21 mouse cellular contexts compared by ENCODE assay signal in genomic region chr2:151524324-151525041, GRCm38 (mm10). TPM values are rescaled to one million over a fixed set of nuclear protein-coding genes. Genes with fewer than 3 reads are reported as not detected.
A peak's percentile ranks its signal among the peaks of the same experiment; 100 is the strongest.
DNase-seq lines count a peak whose midpoint lies in the region; ATAC-seq and TF ChIP-seq lines count a peak whose summit lies in the region.
"Had no signal": no experiment of that assay in that cellular context is flagged by ENCODE, and none has a peak within 500 bp of the region (broad histone marks: within the 10 kb centered on the region; RNA-seq: fewer than 3 reads in every experiment).

No protein-coding gene starts in this region.

- DNase-seq in heart, embryonic 10.5 days (ENCODE audit: low spot score), result no peak
- no peak for DNase-seq in G1E (ENCODE audit: low spot score)
- DNase-seq in fat pad, adult 2 months (ENCODE audit: extremely low read depth, low read depth, low spot score), result peak; percentile 61
- no peak for DNase-seq in right cerebral cortex, adult 2 months (ENCODE audit: low spot score in 2 of 2)
- no peak for DNase-seq in cerebellum, postnatal 4 days (ENCODE audit: low spot score in 2 of 2)
- no peak for DNase-seq in cerebellum, adult 8-10 months
- DNase-seq: adrenal gland, postnatal 10 days; kidney, adult 2 months; lung, postnatal 4 days; midbrain, embryonic 14.5 days; thymus, postnatal 14 days had no signal

- no peaks in the 10 kb centered on the region for H3K4me1 ChIP-seq in heart, embryonic 15.5 days (replicated peaks)
- peaks cover 9% of the 10 kb centered on the region; the same call in 1 of the 2 replicates for H3K4me1 ChIP-seq in heart, embryonic 10.5 days
- peaks cover 40% of the 10 kb centered on the region for H3K4me1 ChIP-seq in G1E (ENCODE audit: insufficient read depth, low read depth, low read length)
- H3K4me1 ChIP-seq in liver, embryonic 16.5 days (ENCODE audit: control insufficient read depth, low read depth, low read length), result no peaks in the 10 kb centered on the region; the same call in 1 of the 2 replicates
- H3K4me1 ChIP-seq: stomach, embryonic 15.5 days had no signal

- no peak overlapping the region for H3K4me3 ChIP-seq in heart, embryonic 15.5 days
- no peak overlapping the region for H3K4me3 ChIP-seq in heart, embryonic 10.5 days
- H3K4me3 ChIP-seq in G1E (ENCODE audit: low read depth, low read length), result peak overlapping the region; percentile 10; the same call in 1 of the 2 replicates
- no peak overlapping the region for H3K4me3 ChIP-seq in liver, embryonic 16.5 days (ENCODE audit: low read depth, low read length)
- H3K4me3 ChIP-seq: heart, adult 2 months; stomach, embryonic 15.5 days had no signal

- WGBS in heart, embryonic 15.5 days, result 22% methylated on average over 4 of the region's 4 CpGs
- 18% methylated on average over 4 of the region's 4 CpGs for WGBS in heart, embryonic 10.5 days
- 14% methylated on average over 4 of the region's 4 CpGs for WGBS in liver, embryonic 16.5 days (ENCODE audit: insufficient replicate concordance)

- no peak overlapping the region for H3K9ac ChIP-seq in heart, embryonic 15.5 days
- H3K9ac ChIP-seq in liver, embryonic 16.5 days (ENCODE audit: low read depth, low read length), result no peak overlapping the region
- H3K9ac ChIP-seq: stomach, embryonic 15.5 days had no signal

- no peak for TF ChIP-seq CTCF in G1E (IDR thresholded peaks at IDR 0.05; ENCODE audit: low read depth, low read length)

- H3K27ac ChIP-seq in heart, embryonic 15.5 days, result peak overlapping the region; percentile 19; the same call in 1 of the 2 replicates
- no peak overlapping the region for H3K27ac ChIP-seq in heart, embryonic 10.5 days
- H3K27ac ChIP-seq in liver, embryonic 16.5 days (ENCODE audit: low read length), result no peak overlapping the region
- H3K27ac ChIP-seq: heart, adult 2 months; stomach, embryonic 15.5 days had no signal

- H3K4me2 ChIP-seq in heart, embryonic 15.5 days, result no peak overlapping the region
- H3K4me2 ChIP-seq in liver, embryonic 16.5 days (ENCODE audit: low read depth, low read length), result no peak overlapping the region
- H3K4me2 ChIP-seq: stomach, embryonic 15.5 days had no signal

- peaks cover 8% of the 10 kb centered on the region; the same call in 1 of the 2 replicates for H3K36me3 ChIP-seq in heart, embryonic 15.5 days
- peaks cover 16% of the 10 kb centered on the region; the same call in 1 of the 2 replicates for H3K36me3 ChIP-seq in heart, embryonic 10.5 days
- peaks cover 10% of the 10 kb centered on the region for H3K36me3 ChIP-seq in G1E (replicated peaks)
- H3K36me3 ChIP-seq in liver, embryonic 16.5 days (ENCODE audit: control insufficient read depth, insufficient read depth), result no peaks in the 10 kb centered on the region

- H3K9me3 ChIP-seq in heart, embryonic 15.5 days (replicated peaks), result no peaks in the 10 kb centered on the region
- no peaks in the 10 kb centered on the region for H3K9me3 ChIP-seq in heart, embryonic 10.5 days
- H3K9me3 ChIP-seq in G1E (replicated peaks), result no peaks in the 10 kb centered on the region
- H3K9me3 ChIP-seq in liver, embryonic 16.5 days (replicated peaks; ENCODE audit: control insufficient read depth, low read length), result no peaks in the 10 kb centered on the region
- H3K9me3 ChIP-seq: stomach, embryonic 15.5 days had no signal

- peak; percentile 34; the same call in 1 of the 2 replicates for ATAC-seq in heart, embryonic 15.5 days (replicated peaks; ENCODE audit: insufficient number of reproducible peaks, insufficient read depth, low FRiP score, low read depth)
- ATAC-seq in G1E (ENCODE audit: extremely low read depth, insufficient number of reproducible peaks, low FRiP score, poor library complexity, severe bottlenecking), result peak; percentile 92
- ATAC-seq in liver, embryonic 16.5 days (ENCODE audit: low read depth), result peak; percentile 21; the same call in 1 of the 2 replicates
- ATAC-seq: hindbrain, embryonic 16.5 days had no signal

- no peaks in the 10 kb centered on the region for H3K27me3 ChIP-seq in heart, embryonic 15.5 days
- no peaks in the 10 kb centered on the region for H3K27me3 ChIP-seq in heart, embryonic 10.5 days (ENCODE audit: insufficient read depth, poor library complexity, severe bottlenecking)
- peaks cover 36% of the 10 kb centered on the region for H3K27me3 ChIP-seq in G1E (ENCODE audit: insufficient read depth, low read length)
- H3K27me3 ChIP-seq in liver, embryonic 16.5 days (ENCODE audit: control insufficient read depth, insufficient read depth, low read depth, low read length), result no peaks in the 10 kb centered on the region
- H3K27me3 ChIP-seq: stomach, embryonic 15.5 days had no signal

RNA-seq across cellular contexts. Expression of gene Fkbp1a, which starts 17.8 kb away (rescaled TPM):
- polyA plus RNA-seq in heart, embryonic 15.5 days (2015; fragmentation: Nextera tagmentation; extraction: Ambion mirVana), result 630 and 641 TPM in 2 replicates
- polyA plus RNA-seq in heart, embryonic 10.5 days (2016; fragmentation: Nextera tagmentation; extraction: Ambion mirVana), result 933 and 973 TPM in 2 replicates
- total RNA-seq in G1E (2014; fragmentation: Nextera tagmentation) (86.3 and 96.4 TPM in 2 replicates), G1E (2017) (20.3 and 20.7 TPM in 2 replicates)
- 184 and 201 TPM in 2 replicates for polyA plus RNA-seq in G1E (2012)
- polyA plus RNA-seq in liver, embryonic 16.5 days (2015; fragmentation: Nextera tagmentation; extraction: Ambion mirVana), result 112 and 114 TPM in 2 replicates

RNA-seq across cellular contexts. Expression of gene Nsfl1c, which starts 30.5 kb away (rescaled TPM):
- polyA plus RNA-seq in heart, embryonic 15.5 days (2015; fragmentation: Nextera tagmentation; extraction: Ambion mirVana), result 135 and 152 TPM in 2 replicates
- polyA plus RNA-seq in heart, embryonic 10.5 days (2016; fragmentation: Nextera tagmentation; extraction: Ambion mirVana), result 195 and 247 TPM in 2 replicates
- 104 and 128 TPM in 2 replicates for total RNA-seq in G1E (2014; fragmentation: Nextera tagmentation)
- total RNA-seq in G1E (2017), result 90.6 and 99.1 TPM in 2 replicates
- polyA plus RNA-seq in G1E (2012), result 115 and 149 TPM in 2 replicates
- 54.7 and 63.0 TPM in 2 replicates for polyA plus RNA-seq in liver, embryonic 16.5 days (2015; fragmentation: Nextera tagmentation; extraction: Ambion mirVana)

RNA-seq across cellular contexts. Expression of gene Sdcbp2, which starts 47.9 kb away (rescaled TPM):
- polyA plus RNA-seq in heart, embryonic 15.5 days (2015; fragmentation: Nextera tagmentation; extraction: Ambion mirVana), result 1.9 and 2.0 TPM in 2 replicates
- 1.00 and 1.1 TPM in 2 replicates for polyA plus RNA-seq in heart, embryonic 10.5 days (2016; fragmentation: Nextera tagmentation; extraction: Ambion mirVana)
- total RNA-seq in G1E (2014; fragmentation: Nextera tagmentation) (not detected in 2 replicates), G1E (2017) (not detected in 2 replicates)
- 0.04 and 0.06 TPM in 2 replicates for polyA plus RNA-seq in G1E (2012)
- polyA plus RNA-seq in liver, embryonic 16.5 days (2015; fragmentation: Nextera tagmentation; extraction: Ambion mirVana), result 0.06 and 0.24 TPM in 2 replicates

RNA-seq across cellular contexts. Expression of gene 4921509C19Rik, which starts 48.5 kb away (rescaled TPM):
- polyA plus RNA-seq in heart, embryonic 15.5 days (2015; fragmentation: Nextera tagmentation; extraction: Ambion mirVana), result not detected in 2 replicates
- polyA plus RNA-seq in heart, embryonic 10.5 days (2016; fragmentation: Nextera tagmentation; extraction: Ambion mirVana), result not detected in 2 replicates
- total RNA-seq in G1E (2014; fragmentation: Nextera tagmentation) (not detected in 2 replicates), G1E (2017) (0.06 and 0.16 TPM in 2 replicates)
- polyA plus RNA-seq in G1E (2012), result not detected in 2 replicates
- polyA plus RNA-seq in liver, embryonic 16.5 days (2015; fragmentation: Nextera tagmentation; extraction: Ambion mirVana), result not detected in 2 replicates
- total RNA-seq: adrenal gland, postnatal 10 days; heart, adult 2 months; left cerebral cortex, adult 8-10 months; liver, adult 2 months had no signal
- polyA plus RNA-seq: cortical plate, adult 2 months; heart, adult 2 months; hindbrain, embryonic 16.5 days; kidney, adult 2 months; large intestine, adult 2 months; liver, adult 2 months; midbrain, embryonic 14.5 days; small intestine, adult 2 months; stomach, embryonic 15.5 days had no signal

Comparison
In these comparisons a context has a peak if more than half of its experiments do, and no peak if none do; other contexts are left out.
1. ATAC-seq: peak in every context shown above with its lines; median percentile 92 in G1E; 34 in heart, embryonic 15.5 days; 21 in liver, embryonic 16.5 days.